ENCODE assay signal across 9 mouse cellular contexts in the genomic region with DNA sequence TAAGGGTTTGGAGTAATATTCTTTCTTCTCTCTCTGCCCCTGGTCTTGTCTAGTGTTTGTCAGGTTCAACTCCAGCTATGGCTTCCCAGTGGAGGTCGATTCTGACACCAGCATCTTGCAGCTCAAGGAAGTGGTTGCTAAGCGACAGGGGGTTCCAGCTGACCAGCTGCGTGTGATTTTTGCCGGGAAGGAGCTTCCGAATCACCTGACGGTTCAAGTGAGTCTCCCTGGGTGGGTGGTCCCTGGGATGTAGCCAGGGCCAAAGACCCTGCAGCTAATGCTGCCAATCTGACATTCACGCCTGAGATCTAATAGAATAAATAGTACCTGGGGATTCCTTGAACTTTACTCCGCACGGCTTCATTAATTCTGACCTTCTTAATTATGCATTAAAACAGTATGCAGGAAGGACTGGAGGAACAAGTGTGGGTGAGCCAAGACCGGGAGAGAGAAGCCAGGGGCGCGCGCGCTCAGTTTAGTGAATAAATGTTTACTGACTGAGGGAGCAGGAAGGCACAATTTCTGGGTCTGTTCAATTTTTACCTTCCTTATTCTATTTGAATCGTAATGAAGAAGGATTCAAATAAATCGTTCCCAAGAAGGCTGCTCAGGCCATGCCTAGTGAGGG.
DNase-seq lines count a peak whose midpoint lies in the region; ATAC-seq and TF ChIP-seq lines count a peak whose summit lies in the region.
"Had no signal": no experiment of that assay in that cellular context is flagged by ENCODE, and none has a peak within 500 bp of the region (broad histone marks: within the 10 kb centered on the region; RNA-seq: fewer than 3 reads in every experiment).

No protein-coding gene starts in this region.

- TF ChIP-seq POLR2A in kidney, adult 2 months (IDR thresholded peaks at IDR 0.05; ENCODE audit: low read depth, low read length) = no peak

- H3K27me3 ChIP-seq in intestine, embryonic 14.5 days (replicated peaks; ENCODE audit: control insufficient read depth, insufficient read depth, low read length) = no peaks in the 10 kb centered on the region
- H3K27me3 ChIP-seq in intestine, postnatal 0 days (replicated peaks; ENCODE audit: control insufficient read depth, insufficient read depth, low read length) = no peaks in the 10 kb centered on the region
- no peaks in the 10 kb centered on the region for H3K27me3 ChIP-seq in kidney, adult 2 months (replicated peaks; ENCODE audit: control insufficient read depth, insufficient read depth, low read length)
- no peaks in the 10 kb centered on the region for H3K27me3 ChIP-seq in neural tube, embryonic 12.5 days (replicated peaks)
- H3K27me3 ChIP-seq in liver, embryonic 12.5 days (replicated peaks) = peaks cover 4% of the 10 kb centered on the region; the same call in 1 of the 2 replicates

- 5% methylated on average over 16 of the region's 16 CpGs for WGBS in intestine, embryonic 14.5 days
- 15% methylated on average over 16 of the region's 16 CpGs for WGBS in intestine, postnatal 0 days
- WGBS in kidney, adult 2 months = 9% methylated on average over 16 of the region's 16 CpGs
- 3% methylated on average over 16 of the region's 16 CpGs for WGBS in neural tube, embryonic 12.5 days
- WGBS in liver, embryonic 12.5 days (ENCODE audit: insufficient replicate concordance) = 19% methylated on average over 16 of the region's 16 CpGs

- no peak overlapping the region for H3K9ac ChIP-seq in intestine, embryonic 14.5 days (ENCODE audit: low read length)
- H3K9ac ChIP-seq in intestine, postnatal 0 days (ENCODE audit: low read depth, low read length) = no peak overlapping the region
- no peak overlapping the region for H3K9ac ChIP-seq in neural tube, embryonic 12.5 days
- no peak overlapping the region for H3K9ac ChIP-seq in liver, embryonic 12.5 days

- no peaks in the 10 kb centered on the region for H3K9me3 ChIP-seq in intestine, embryonic 14.5 days (ENCODE audit: control insufficient read depth, low read length)
- H3K9me3 ChIP-seq in intestine, postnatal 0 days (ENCODE audit: control insufficient read depth) = no peaks in the 10 kb centered on the region
- H3K9me3 ChIP-seq in neural tube, embryonic 12.5 days = no peaks in the 10 kb centered on the region
- no peaks in the 10 kb centered on the region for H3K9me3 ChIP-seq in liver, embryonic 12.5 days (replicated peaks)

- no peak overlapping the region for H3K4me3 ChIP-seq in intestine, embryonic 14.5 days (ENCODE audit: low read depth, low read length)
- no peak overlapping the region for H3K4me3 ChIP-seq in intestine, postnatal 0 days (ENCODE audit: low read depth, low read length)
- peak overlapping the region; percentile 14; the same call in 1 of the 2 replicates for H3K4me3 ChIP-seq in kidney, adult 2 months (ENCODE audit: insufficient read depth, low read depth, low read length)
- no peak overlapping the region for H3K4me3 ChIP-seq in neural tube, embryonic 12.5 days
- no peak overlapping the region for H3K4me3 ChIP-seq in liver, embryonic 12.5 days

- H3K4me1 ChIP-seq in intestine, embryonic 14.5 days (replicated peaks; ENCODE audit: control insufficient read depth, insufficient read depth, low read length) = no peaks in the 10 kb centered on the region
- no peaks in the 10 kb centered on the region for H3K4me1 ChIP-seq in intestine, postnatal 0 days (replicated peaks; ENCODE audit: control insufficient read depth, insufficient read depth, low read length)
- no peaks in the 10 kb centered on the region for H3K4me1 ChIP-seq in kidney, adult 2 months (ENCODE audit: control insufficient read depth, insufficient read depth, low read length)
- peaks cover 16% of the 10 kb centered on the region for H3K4me1 ChIP-seq in neural tube, embryonic 12.5 days
- H3K4me1 ChIP-seq in liver, embryonic 12.5 days = no peaks in the 10 kb centered on the region

- no peak overlapping the region for H3K27ac ChIP-seq in intestine, embryonic 14.5 days (ENCODE audit: low read depth)
- H3K27ac ChIP-seq in intestine, postnatal 0 days (ENCODE audit: low read depth, low read length) = no peak overlapping the region
- no peak overlapping the region for H3K27ac ChIP-seq in kidney, adult 2 months (ENCODE audit: insufficient read depth, low read depth, low read length)
- peak overlapping the region; percentile 20; the same call in 1 of the 2 replicates for H3K27ac ChIP-seq in neural tube, embryonic 12.5 days
- no peak overlapping the region for H3K27ac ChIP-seq in liver, embryonic 12.5 days

- peak overlapping the region; percentile 26 for H3K4me2 ChIP-seq in intestine, embryonic 14.5 days (ENCODE audit: low read length)
- no peak overlapping the region for H3K4me2 ChIP-seq in intestine, postnatal 0 days (replicated peaks; ENCODE audit: low read depth)
- peak overlapping the region; percentile 52 for H3K4me2 ChIP-seq in neural tube, embryonic 12.5 days (replicated peaks)
- H3K4me2 ChIP-seq in liver, embryonic 12.5 days = no peak overlapping the region; the same call in 1 of the 2 replicates

- H3K36me3 ChIP-seq in intestine, embryonic 14.5 days (ENCODE audit: control insufficient read depth, insufficient read depth, low read length) = no peaks in the 10 kb centered on the region
- H3K36me3 ChIP-seq in intestine, postnatal 0 days (ENCODE audit: control insufficient read depth, insufficient read depth) = no peaks in the 10 kb centered on the region
- no peaks in the 10 kb centered on the region for H3K36me3 ChIP-seq in kidney, adult 2 months (ENCODE audit: control insufficient read depth, insufficient read depth, low read length)
- H3K36me3 ChIP-seq in neural tube, embryonic 12.5 days = no peaks in the 10 kb centered on the region
- no peaks in the 10 kb centered on the region for H3K36me3 ChIP-seq in liver, embryonic 12.5 days

- peak; percentile 57 for DNase-seq in intestine, embryonic 14.5 days (ENCODE audit: low spot score)
- peak; percentile 37 for DNase-seq in embryo, embryonic 9.5 days (ENCODE audit: extremely low spot score)
- DNase-seq in kidney, adult 2 months = peak; percentile 58
- no peak for DNase-seq in adrenal gland, postnatal 14 days
- DNase-seq in adrenal gland, postnatal 4 days (ENCODE audit: low spot score in 2 of 2) = no peak

- no peak for TF ChIP-seq CTCF in intestine, postnatal 0 days (IDR thresholded peaks at IDR 0.05; ENCODE audit: low read depth)
- no peak for TF ChIP-seq CTCF in kidney, adult 2 months (conservative IDR thresholded peaks at IDR 0.05; ENCODE audit: insufficient read depth, insufficient read length, low read depth, low read length)

- ATAC-seq in intestine, embryonic 14.5 days (replicated peaks; ENCODE audit: low FRiP score, low TSS enrichment, low read depth) = no peak
- ATAC-seq in intestine, postnatal 0 days = no peak
- ATAC-seq in neural tube, embryonic 12.5 days (ENCODE audit: low FRiP score, low read depth) = peak; percentile 71
- ATAC-seq in liver, embryonic 12.5 days = no peak
- ATAC-seq: Patski had no signal

Comparison
In these comparisons a context has a peak if more than half of its experiments do, and no peak if none do; other contexts are left out.
1. H3K4me2 ChIP-seq: peak in intestine, embryonic 14.5 days (single experiment) and neural tube, embryonic 12.5 days (single experiment); none in intestine, postnatal 0 days (single experiment) and liver, embryonic 12.5 days (single experiment).
2. DNase-seq: peak in intestine, embryonic 14.5 days (single experiment), embryo, embryonic 9.5 days (single experiment) and kidney, adult 2 months (single experiment); none in adrenal gland, postnatal 14 days (single experiment) and adrenal gland, postnatal 4 days (0 of 2).